Mouse (Mus musculus): Measurements from ENCODE around the gene Tmem120b. TPM values are rescaled to one million over a fixed set of nuclear protein-coding genes. Genes with fewer than 3 reads are reported as not detected.
A peak's percentile ranks its signal among the peaks of the same experiment; 100 is the strongest.

The Tmem120b gene
- total and polyA plus RNA-seq, 2 experiments from 2014 or later = 18.1 to 21.2 TPM

DNA sequence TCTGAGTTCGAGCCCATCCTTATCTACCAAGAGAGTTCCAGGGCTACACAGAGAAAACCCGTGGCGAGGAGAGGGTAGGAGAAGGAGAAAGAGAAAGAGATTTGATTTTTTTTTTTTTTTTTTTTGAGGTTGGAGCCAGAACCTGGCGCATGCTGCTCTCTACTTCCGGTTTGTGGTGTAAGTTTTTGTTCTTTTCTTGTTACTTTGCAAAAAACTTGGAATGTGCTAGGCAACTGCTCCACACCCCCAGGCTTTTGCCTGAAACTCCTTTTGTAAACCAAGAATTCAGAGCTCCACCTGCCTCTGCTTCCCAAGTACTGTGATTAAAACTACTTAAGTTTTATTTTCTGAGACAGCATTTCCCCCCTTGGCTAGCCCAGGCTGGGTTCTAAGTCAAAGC, 30.1 kb upstream of the Tmem120b start:
- Histone ChIP-seq H3K27ac (ENCODE audit: low read depth, low read length) (no peak overlapping the region), H3K27me3 (ENCODE audit: insufficient read depth, low read length) (no peaks in the 10 kb centered on the region), H3K4me2 (ENCODE audit: low read depth) (no peak overlapping the region), H3K4me3 (ENCODE audit: low read depth, low read length) (no peak overlapping the region), H3K9ac (no peak overlapping the region), H3K36me3 (ENCODE audit: insufficient read depth) (no peaks in the 10 kb centered on the region), H3K9me3 (ENCODE audit: low read length) (no peaks in the 10 kb centered on the region), H3K4me1 (ENCODE audit: insufficient read depth) (no peaks in the 10 kb centered on the region)
- no peak for TF ChIP-seq CTCF (IDR thresholded peaks at IDR 0.05; ENCODE audit: low read depth)
- ATAC-seq (no peak), DNase-seq (no peak)
- 78% methylated on average over 5 of the region's 5 CpGs for WGBS

DNA sequence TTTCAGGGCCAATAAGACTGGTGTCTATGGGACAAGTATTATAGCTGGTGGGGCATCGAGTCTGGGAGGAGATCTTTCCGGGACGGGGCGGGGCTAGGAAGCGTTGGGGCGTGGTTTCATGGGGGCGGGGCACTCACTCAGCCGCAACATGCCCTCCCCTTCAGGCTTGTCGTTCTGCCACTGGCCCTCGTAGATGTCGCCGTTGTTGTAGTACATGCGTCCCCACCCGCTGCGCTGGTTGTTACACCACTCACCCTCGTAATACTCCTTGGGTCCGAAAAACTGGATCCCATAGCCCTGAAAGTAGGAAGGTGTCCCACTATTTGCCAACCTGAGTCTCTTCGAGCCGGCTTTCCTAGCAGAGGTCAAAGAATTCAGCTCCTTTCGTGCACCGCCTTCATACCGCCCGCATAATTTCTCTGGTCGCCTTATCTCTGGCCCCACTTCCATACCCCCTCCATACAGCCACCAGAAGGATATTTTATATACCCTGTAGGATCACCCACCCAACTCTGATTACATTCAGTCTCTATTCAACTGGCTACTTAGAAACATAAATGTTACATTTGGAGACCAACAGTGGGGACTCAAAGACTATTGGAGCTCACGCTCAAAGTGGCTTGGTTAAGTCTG, 29.0 kb upstream of the Tmem120b start:
- DNase-seq (no peak), ATAC-seq (no peak)
- H3K4me1 ChIP-seq (ENCODE audit: insufficient read depth) = no peaks in the 10 kb centered on the region
- H3K9ac ChIP-seq = no peak overlapping the region
- H3K4me3 ChIP-seq (ENCODE audit: low read depth, low read length) = peak overlapping the region; percentile 12; the same call in 1 of the 2 replicates
- no peak for TF ChIP-seq CTCF (IDR thresholded peaks at IDR 0.05; ENCODE audit: low read depth)
- peak overlapping the region; percentile 37 for H3K4me2 ChIP-seq (ENCODE audit: low read depth)
- H3K36me3 ChIP-seq (ENCODE audit: insufficient read depth) = no peaks in the 10 kb centered on the region
- H3K9me3 ChIP-seq (ENCODE audit: low read length) = no peaks in the 10 kb centered on the region
- 4% methylated on average over 25 of the region's 25 CpGs for WGBS
- H3K27me3 ChIP-seq (ENCODE audit: insufficient read depth, low read length) = no peaks in the 10 kb centered on the region
- no peak overlapping the region for H3K27ac ChIP-seq (ENCODE audit: low read depth, low read length)

DNA sequence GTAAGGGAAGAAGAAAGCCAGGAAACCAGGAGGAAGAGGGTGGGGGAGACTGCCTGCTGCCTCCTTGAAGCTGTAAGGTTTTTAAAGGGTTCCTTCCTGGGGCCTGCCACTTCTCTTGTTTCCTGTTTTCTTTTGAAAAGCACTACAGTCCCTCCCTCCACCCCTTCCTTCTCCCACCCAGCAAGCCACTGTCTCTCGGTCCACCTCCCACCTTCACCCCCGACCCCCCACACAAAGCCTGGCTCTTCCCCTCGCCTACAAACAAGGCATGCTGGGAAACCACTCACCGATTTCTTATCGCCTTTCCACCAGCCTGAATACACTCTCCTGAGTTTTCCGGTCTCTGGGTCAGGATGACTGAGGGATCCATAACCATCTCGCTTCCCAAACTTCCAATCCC, 27.4 kb upstream of the Tmem120b start:
- Histone ChIP-seq H3K4me2 (ENCODE audit: low read depth) (no peak overlapping the region), H3K4me3 (ENCODE audit: low read depth, low read length) (no peak overlapping the region), H3K4me1 (ENCODE audit: insufficient read depth) (no peaks in the 10 kb centered on the region), H3K36me3 (ENCODE audit: insufficient read depth) (no peaks in the 10 kb centered on the region), H3K27ac (ENCODE audit: low read depth, low read length) (no peak overlapping the region), H3K9me3 (ENCODE audit: low read length) (no peaks in the 10 kb centered on the region), H3K27me3 (ENCODE audit: insufficient read depth, low read length) (no peaks in the 10 kb centered on the region), H3K9ac (no peak overlapping the region)
- TF ChIP-seq CTCF (IDR thresholded peaks at IDR 0.05; ENCODE audit: low read depth) = no peak
- WGBS = 59% methylated on average over 7 of the region's 7 CpGs
- DNase-seq (no peak), ATAC-seq (no peak)

DNA sequence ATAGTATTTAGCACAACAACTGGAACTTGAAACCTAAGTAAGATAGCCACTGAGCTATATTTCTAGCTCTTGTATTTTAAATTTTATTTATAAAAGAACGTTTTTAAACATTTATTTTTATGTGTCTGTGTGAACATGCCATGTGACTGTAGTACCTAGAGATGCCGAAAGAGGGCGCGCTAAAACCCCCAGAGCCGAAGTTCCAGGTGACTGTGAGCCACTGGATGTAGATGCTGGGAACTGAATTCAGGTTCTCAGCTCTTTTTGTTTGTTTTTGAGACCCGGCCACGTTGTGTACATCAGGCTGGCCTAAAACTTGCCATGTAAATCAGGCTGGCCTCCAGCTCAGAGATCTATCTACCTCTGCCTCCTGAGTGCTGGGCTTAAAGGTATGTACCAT, 24.4 kb upstream of the Tmem120b start:
- Histone ChIP-seq H3K4me3 (ENCODE audit: low read depth, low read length) (no peak overlapping the region), H3K9me3 (ENCODE audit: low read length) (no peaks in the 10 kb centered on the region), H3K27ac (ENCODE audit: low read depth, low read length) (no peak overlapping the region), H3K9ac (no peak overlapping the region), H3K4me1 (ENCODE audit: insufficient read depth) (no peaks in the 10 kb centered on the region), H3K4me2 (ENCODE audit: low read depth) (no peak overlapping the region), H3K36me3 (ENCODE audit: insufficient read depth) (no peaks in the 10 kb centered on the region), H3K27me3 (ENCODE audit: insufficient read depth, low read length) (no peaks in the 10 kb centered on the region)
- WGBS = 16% methylated on average over 7 of the region's 7 CpGs
- ATAC-seq = no peak
- DNase-seq = no peak
- peak; percentile 51 for TF ChIP-seq CTCF (IDR thresholded peaks at IDR 0.05; ENCODE audit: low read depth)

DNA sequence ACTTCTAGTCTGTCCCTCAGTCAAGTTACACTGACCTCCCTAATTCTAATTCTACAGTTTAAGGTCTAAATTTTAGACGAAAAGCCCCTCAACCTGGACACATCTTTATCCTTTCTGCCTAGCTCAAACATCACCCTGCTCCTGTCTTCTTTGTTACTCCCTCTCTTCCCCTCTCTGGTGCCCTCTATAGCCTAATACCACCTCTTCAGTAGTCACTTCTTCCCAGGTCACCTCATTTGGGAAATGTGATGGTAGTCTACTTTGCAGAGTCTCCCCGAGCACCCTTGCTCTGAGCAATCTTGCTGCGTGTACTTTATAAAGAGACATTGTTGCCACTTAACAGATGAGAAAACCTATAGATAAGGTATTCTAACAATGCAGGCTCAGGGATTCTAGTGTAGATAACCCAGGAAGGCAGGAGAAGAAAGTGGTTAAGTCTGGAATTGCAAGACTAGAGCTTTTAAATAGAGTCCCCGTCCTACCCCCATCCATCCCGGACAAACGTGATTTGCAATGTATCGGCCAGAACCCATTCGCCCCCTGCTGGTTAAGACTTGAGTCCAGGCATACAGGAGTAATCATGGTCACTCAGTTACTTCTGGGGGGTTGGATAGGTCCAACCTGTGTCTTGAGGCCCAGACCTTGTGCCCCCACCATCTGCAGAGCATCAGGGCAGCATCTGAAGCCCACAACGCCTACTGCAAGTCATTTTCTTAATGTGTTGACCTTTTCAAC, 22.5 kb upstream of the Tmem120b start:
- Histone ChIP-seq H3K4me3 (ENCODE audit: low read depth, low read length) (no peak overlapping the region), H3K27me3 (ENCODE audit: insufficient read depth, low read length) (no peaks in the 10 kb centered on the region), H3K9ac (no peak overlapping the region), H3K4me2 (ENCODE audit: low read depth) (no peak overlapping the region), H3K4me1 (ENCODE audit: insufficient read depth) (no peaks in the 10 kb centered on the region), H3K27ac (ENCODE audit: low read depth, low read length) (no peak overlapping the region), H3K36me3 (ENCODE audit: insufficient read depth) (no peaks in the 10 kb centered on the region), H3K9me3 (ENCODE audit: low read length) (no peaks in the 10 kb centered on the region)
- peak; percentile 56 for ATAC-seq
- 28% methylated on average over 9 of the region's 9 CpGs for WGBS
- peak; percentile 61 for DNase-seq
- peak; percentile 72 for TF ChIP-seq CTCF (IDR thresholded peaks at IDR 0.05; ENCODE audit: low read depth)

DNA sequence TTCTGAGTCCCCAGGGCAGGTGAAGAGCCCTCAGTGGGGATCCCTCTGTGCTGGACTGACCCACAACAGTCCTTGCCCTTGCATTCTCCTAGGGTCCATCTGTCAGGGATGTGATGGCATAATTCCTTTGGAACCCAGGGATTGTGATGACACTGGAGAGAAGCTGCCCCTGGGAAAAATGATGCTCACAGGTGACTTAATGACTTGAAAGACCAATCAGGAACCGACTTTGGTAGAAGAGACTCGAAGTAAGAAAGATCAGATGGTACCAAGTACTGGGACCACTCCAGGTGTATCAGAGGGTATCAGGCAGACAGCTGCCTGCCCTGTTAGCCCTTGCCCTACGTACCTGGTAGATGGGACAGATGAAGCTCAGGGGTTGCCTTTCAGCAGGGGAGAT, 21.3 kb upstream of the Tmem120b start, which contains the start of gene Morn3:
Morn3 (minus strand) TSS at position 101 of the 400 bp plus-strand sequence.
- 78% methylated on average over 3 of the region's 3 CpGs for WGBS
- TF ChIP-seq CTCF (IDR thresholded peaks at IDR 0.05; ENCODE audit: low read depth) = no peak
- H3K27ac ChIP-seq (ENCODE audit: low read depth, low read length) = no peak within 1 kb of the TSS
- no peaks in the 10 kb centered on the region for H3K27me3 ChIP-seq (ENCODE audit: insufficient read depth, low read length)
- H3K4me3 ChIP-seq (ENCODE audit: low read depth, low read length) = no peak within 1 kb of the TSS
- no peak within 1 kb of the TSS for H3K9ac ChIP-seq
- no peaks in the 10 kb centered on the region for H3K4me1 ChIP-seq (ENCODE audit: insufficient read depth)
- H3K36me3 ChIP-seq (ENCODE audit: insufficient read depth) = no peaks in the 10 kb centered on the region
- ATAC-seq = no peak
- H3K4me2 ChIP-seq (ENCODE audit: low read depth) = no peak within 1 kb of the TSS
- no peaks in the 10 kb centered on the region for H3K9me3 ChIP-seq (ENCODE audit: low read length)
- no peak for DNase-seq

DNA sequence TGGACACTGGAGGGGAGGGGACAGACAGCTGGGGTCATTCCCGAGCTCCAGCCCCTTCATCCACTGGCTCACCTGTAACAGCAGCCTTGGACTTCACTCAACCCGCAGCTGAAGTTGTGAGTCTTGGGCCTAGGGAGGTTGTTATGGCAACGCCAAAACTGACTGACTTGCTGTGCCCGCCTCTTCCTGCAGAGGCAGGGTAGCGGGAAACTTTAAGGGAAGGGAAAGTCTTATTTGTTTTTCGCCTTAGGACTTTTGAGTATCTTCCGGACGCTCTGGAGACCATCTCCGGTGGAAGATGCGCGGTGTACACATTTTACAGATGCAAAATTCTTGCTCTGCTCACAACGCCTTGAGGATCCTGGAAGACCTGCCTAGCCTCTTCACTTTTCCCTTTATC, 18.9 kb upstream of the Tmem120b start:
- no peaks in the 10 kb centered on the region for H3K4me1 ChIP-seq (ENCODE audit: insufficient read depth)
- TF ChIP-seq CTCF (IDR thresholded peaks at IDR 0.05; ENCODE audit: low read depth) = peak; percentile 49; the same call in 1 of the 2 replicates
- no peaks in the 10 kb centered on the region for H3K36me3 ChIP-seq (ENCODE audit: insufficient read depth)
- no peak overlapping the region for H3K4me3 ChIP-seq (ENCODE audit: low read depth, low read length)
- H3K4me2 ChIP-seq (ENCODE audit: low read depth) = no peak overlapping the region; the same call in 1 of the 2 replicates
- H3K27ac ChIP-seq (ENCODE audit: low read depth, low read length) = no peak overlapping the region
- no peak overlapping the region for H3K9ac ChIP-seq
- ATAC-seq = peak; percentile 61
- no peaks in the 10 kb centered on the region for H3K27me3 ChIP-seq (ENCODE audit: insufficient read depth, low read length)
- 4% methylated on average over 12 of the region's 12 CpGs for WGBS
- DNase-seq = peak; percentile 58
- no peaks in the 10 kb centered on the region for H3K9me3 ChIP-seq (ENCODE audit: low read length)

Measured in forebrain, postnatal 0 days (tissue).